Mouse (Mus musculus): ENCODE measurements around the gene Mesd.

Gene Mesd

GRCm38 (mm10) chr7:83913405-83913932 is 29.2 kb downstream of the Mesd start:
- no peak for DNase-seq (ENCODE audit: low read depth, low spot score)

DNA sequence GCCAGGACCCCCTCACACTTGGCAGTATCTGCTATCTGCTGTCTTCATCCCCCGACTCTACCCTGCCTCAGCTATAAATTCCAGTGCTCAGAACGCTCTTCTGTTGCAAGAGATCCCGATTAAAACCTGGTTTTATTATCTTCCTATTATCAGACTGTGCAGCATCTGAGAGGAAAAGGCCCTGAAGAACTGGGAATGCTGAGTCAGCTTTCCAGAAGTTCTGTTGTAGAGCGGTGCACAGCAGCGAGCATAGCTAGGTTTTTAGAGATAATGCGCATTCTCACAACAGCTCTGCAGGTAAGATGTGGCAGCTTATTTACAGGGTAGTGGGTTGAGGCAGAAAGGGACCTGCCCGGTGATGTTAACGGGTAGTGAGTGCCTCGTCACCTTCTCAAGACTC is 29.7 kb downstream of the Mesd start:
- no peak for DNase-seq (ENCODE audit: low read depth, low spot score)

DNA sequence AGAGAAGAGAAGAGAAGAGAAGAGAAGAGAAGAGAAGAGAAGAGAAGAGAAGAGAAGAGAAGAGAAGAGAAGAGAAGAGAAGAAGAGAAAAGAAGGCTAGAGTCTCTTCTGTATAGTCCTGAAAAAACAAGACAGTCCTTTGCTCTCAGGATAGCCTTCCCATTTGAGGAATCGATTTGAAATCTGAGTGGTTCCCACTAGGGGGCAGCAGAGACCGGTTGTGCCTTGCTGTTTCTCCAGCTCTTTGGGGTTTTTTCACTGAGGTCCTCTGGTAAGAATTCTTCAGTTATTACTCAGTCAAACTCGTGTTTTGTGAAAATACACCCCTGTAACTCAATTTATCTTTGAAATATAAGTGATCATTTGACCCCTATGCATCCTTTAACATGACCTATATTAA is 30.3 kb downstream of the Mesd start:
- DNase-seq (ENCODE audit: low read depth, low spot score), result peak; percentile 60

DNA sequence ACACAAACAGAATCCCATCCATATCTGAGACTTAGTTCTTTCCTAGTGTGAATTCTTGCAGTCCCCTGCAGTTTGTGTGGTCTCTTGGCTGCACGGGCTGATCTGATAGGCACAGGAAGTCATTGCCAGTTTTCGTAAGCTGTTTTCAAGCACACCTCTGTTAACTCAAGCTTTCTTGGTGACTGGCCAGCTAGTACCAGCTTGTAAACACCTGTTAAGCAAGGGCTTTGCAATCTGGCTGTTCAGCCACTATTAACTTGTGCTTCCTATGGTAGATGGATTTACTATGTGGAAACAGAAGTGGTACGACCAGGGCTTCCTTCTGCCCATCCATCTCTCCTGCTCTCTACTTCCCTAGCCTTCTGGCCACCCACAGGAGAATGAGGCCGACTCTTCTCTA is 36.0 kb downstream of the Mesd start:
- DNase-seq (ENCODE audit: low read depth, low spot score), result no peak

- DNase-seq (ENCODE audit: low read depth, low spot score), result no peak
These were observed 37.4 kb downstream of the Mesd start for GRCm38 (mm10) chr7:83921637-83922036.

GRCm38 (mm10) chr7:83939017-83939721 is 54.9 kb downstream of the Mesd start:
- DNase-seq (ENCODE audit: low read depth, low spot score), result no peak

- no peak for DNase-seq (ENCODE audit: low read depth, low spot score)
These were observed 55.9 kb downstream of the Mesd start for GRCm38 (mm10) chr7:83940136-83940535.

- DNase-seq (ENCODE audit: low read depth, low spot score), result no peak
These were observed 57.4 kb downstream of the Mesd start for GRCm38 (mm10) chr7:83941701-83942101.

DNA sequence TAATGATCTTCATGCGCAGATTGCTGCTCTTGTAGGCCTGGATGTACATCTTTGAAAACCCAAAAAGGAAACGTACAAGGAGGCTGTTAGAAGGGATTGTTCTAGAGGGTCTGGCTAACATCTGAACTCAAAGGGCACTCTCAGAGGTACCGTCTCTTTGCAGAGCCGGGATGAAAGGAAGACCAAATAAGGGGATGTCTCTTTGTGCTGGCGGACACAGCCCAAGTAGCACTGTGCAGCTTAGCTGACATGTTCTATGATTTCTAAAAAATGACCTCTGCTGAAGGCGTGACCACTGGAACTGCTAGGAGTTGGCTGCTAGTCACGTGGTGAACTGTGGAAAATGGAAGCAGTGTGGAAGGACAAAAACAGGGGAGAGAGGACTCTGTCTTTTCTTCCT is 64.5 kb downstream of the Mesd start:
- no peak for DNase-seq (ENCODE audit: low read depth, low spot score)

DNA sequence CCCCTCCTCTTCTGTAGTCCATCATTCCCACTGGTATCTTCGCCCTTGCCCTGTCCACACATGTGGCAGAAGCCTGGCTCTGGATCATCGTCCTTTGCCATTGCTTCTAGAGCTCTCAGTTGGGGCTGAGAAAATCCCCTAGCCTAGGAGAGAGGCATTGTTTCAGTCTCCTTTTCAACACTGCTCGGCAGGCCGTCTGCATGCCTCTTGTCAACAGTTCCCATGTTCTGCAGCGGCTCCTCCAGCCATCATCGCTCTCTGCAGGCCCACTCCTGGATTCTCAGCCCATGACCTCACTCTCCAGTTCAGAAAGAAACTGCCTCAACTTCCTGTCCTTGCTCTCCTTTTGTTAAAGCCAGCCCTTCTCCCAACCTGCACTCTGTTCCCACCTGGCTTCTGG is 65.4 kb downstream of the Mesd start:
- no peak for DNase-seq (ENCODE audit: low read depth, low spot score)

Measured in brain, embryonic 18.5 days (tissue).